Mouse (Mus musculus) heart, postnatal 4 days (tissue): Measurements from ENCODE around the gene Lcn4. TPM values are rescaled to one million over a fixed set of nuclear protein-coding genes. Genes with fewer than 3 reads are reported as not detected.

Source experiments
- DNase-seq: peaks from one replicate; pipeline ENCODE4 v3.0.0; 2021
- total RNA-seq, 2 experiments: library from RNA; stranded (reverse); gene quantifications; 2 replicates each; pipeline ENCODE4 v1.2.3; 2021

Gene Lcn4
- not detected for total RNA-seq

GRCm38 (mm10) chr2:26671182-26671581 is at the start of gene Lcn4:
Gene Lcn4, minus strand, starts transcription at chr2:26671282.
- no peak for DNase-seq

GRCm38 (mm10) chr2:26686171-26686675 is 15.1 kb upstream of the Lcn4 start:
- DNase-seq = no peak

- no peak for DNase-seq
Observed at GRCm38 (mm10) chr2:26668746-26669145, 2.3 kb downstream of the Lcn4 start.

GRCm38 (mm10) chr2:26663551-26663950 is 7.5 kb downstream of the Lcn4 start:
- peak; percentile 66 for DNase-seq

GRCm38 (mm10) chr2:26663112-26663511 is 8.0 kb downstream of the Lcn4 start:
- no peak for DNase-seq

- no peak for DNase-seq
Observed at GRCm38 (mm10) chr2:26662509-26662882, 8.6 kb downstream of the Lcn4 start.

- DNase-seq = no peak
Observed at GRCm38 (mm10) chr2:26661768-26662508, 9.1 kb downstream of the Lcn4 start.

- DNase-seq = no peak
Observed at GRCm38 (mm10) chr2:26661143-26661752, 9.8 kb downstream of the Lcn4 start.

- DNase-seq = no peak
Observed at GRCm38 (mm10) chr2:26657426-26657825, 13.7 kb downstream of the Lcn4 start.

GRCm38 (mm10) chr2:26654687-26655086 is 16.4 kb downstream of the Lcn4 start:
- DNase-seq = no peak

- peak; percentile 85 for DNase-seq
Observed at GRCm38 (mm10) chr2:26646643-26647293, 24.3 kb downstream of the Lcn4 start.

- peak; percentile 50 for DNase-seq
Observed at GRCm38 (mm10) chr2:26643942-26644341, 27.1 kb downstream of the Lcn4 start.

GRCm38 (mm10) chr2:26641006-26641647 is 30.0 kb downstream of the Lcn4 start:
- DNase-seq = no peak

- DNase-seq = peak; percentile 99
Observed at GRCm38 (mm10) chr2:26639838-26640830, 30.9 kb downstream of the Lcn4 start.

GRCm38 (mm10) chr2:26639083-26639482 is 32.0 kb downstream of the Lcn4 start:
- DNase-seq = peak; percentile 57

- DNase-seq = no peak
Observed at GRCm38 (mm10) chr2:26638572-26638971, 32.5 kb downstream of the Lcn4 start.

- no peak for DNase-seq
Observed at GRCm38 (mm10) chr2:26638039-26638438, 33.0 kb downstream of the Lcn4 start.

- DNase-seq = no peak
Observed at GRCm38 (mm10) chr2:26637316-26637932, 33.7 kb downstream of the Lcn4 start.

GRCm38 (mm10) chr2:26636325-26636635 is 34.8 kb downstream of the Lcn4 start:
- no peak for DNase-seq

GRCm38 (mm10) chr2:26635489-26636324 is 35.4 kb downstream of the Lcn4 start:
- DNase-seq = no peak
